Mouse (Mus musculus): Measurements from ENCODE around the gene Emx2. TPM values are rescaled to one million over a fixed set of nuclear protein-coding genes. Genes with fewer than 3 reads are reported as not detected.

Emx2 gene
- polyA plus RNA-seq, 1 experiment, result 0.79 TPM

GRCm38 (mm10) chr19:59469035-59469949 lies 11.1 kb downstream of the Emx2 start:
- H3K4me3 ChIP-seq (ENCODE audit: insufficient read depth, low read depth, low read length), result no peak overlapping the region
- H3K4me1 ChIP-seq (ENCODE audit: control insufficient read depth, insufficient read depth, insufficient read length, low read length), result no peaks in the 10 kb centered on the region
- H3K27ac ChIP-seq (replicated peaks; ENCODE audit: low read depth, low read length), result no peak overlapping the region

DNA sequence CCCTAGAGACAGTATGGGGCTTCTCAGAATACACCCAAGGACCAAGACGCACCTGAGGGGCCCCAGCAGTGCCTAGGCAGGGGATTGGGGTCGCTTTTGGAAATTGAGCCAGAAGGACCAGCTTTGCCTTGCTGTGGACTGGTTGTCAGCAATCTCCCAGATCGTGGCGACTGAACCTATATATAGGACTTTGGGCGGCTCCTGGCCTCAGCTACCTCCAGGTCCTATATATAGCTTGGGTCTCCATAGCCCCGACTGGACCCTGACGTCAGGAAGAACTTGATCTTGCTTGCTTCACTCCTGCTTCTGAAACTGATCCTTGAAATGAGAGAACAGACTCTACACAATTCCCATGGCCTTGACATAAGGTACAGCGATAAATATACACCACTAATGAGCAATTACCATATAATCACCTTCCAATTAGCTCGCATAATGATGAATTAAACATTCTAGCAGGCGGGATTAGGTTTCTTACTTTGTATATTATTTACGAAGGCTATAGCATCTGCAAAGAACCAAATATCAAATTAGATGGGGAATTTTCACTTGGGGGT lies 12.0 kb downstream of the Emx2 start:
- Histone ChIP-seq H3K4me1 (ENCODE audit: control insufficient read depth, insufficient read depth, insufficient read length, low read length) (no peaks in the 10 kb centered on the region), H3K27ac (replicated peaks; ENCODE audit: low read depth, low read length) (no peak overlapping the region), H3K4me3 (ENCODE audit: insufficient read depth, low read depth, low read length) (no peak overlapping the region)

DNA sequence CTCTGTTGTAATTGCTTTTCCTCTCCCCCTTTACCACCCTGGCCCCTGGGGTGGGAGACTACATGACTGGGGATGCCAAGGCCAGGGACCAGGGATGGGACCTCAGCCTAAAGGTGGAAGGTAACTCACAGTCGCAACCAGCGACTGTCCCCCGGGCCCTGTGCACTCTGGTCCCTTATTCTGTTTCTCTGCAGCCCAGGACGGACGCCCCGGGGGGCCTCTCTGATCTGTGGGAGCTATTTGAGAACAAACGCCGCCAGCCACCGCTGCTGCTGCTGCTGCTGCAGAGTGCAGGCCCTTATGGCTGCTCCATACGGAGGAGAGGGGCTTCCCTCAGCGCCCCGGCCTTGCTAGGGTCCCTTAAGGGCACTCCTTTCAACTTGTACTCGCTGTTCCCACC lies 12.7 kb downstream of the Emx2 start:
- H3K4me1 ChIP-seq (ENCODE audit: control insufficient read depth, insufficient read depth, insufficient read length, low read length), result no peaks in the 10 kb centered on the region
- no peak overlapping the region for H3K27ac ChIP-seq (replicated peaks; ENCODE audit: low read depth, low read length)
- H3K4me3 ChIP-seq (ENCODE audit: insufficient read depth, low read depth, low read length), result no peak overlapping the region

GRCm38 (mm10) chr19:59472844-59473243 lies 14.7 kb downstream of the Emx2 start:
- H3K4me1 ChIP-seq (ENCODE audit: control insufficient read depth, insufficient read depth, insufficient read length, low read length), result no peaks in the 10 kb centered on the region
- no peak overlapping the region for H3K4me3 ChIP-seq (ENCODE audit: insufficient read depth, low read depth, low read length)
- H3K27ac ChIP-seq (replicated peaks; ENCODE audit: low read depth, low read length), result no peak overlapping the region

DNA sequence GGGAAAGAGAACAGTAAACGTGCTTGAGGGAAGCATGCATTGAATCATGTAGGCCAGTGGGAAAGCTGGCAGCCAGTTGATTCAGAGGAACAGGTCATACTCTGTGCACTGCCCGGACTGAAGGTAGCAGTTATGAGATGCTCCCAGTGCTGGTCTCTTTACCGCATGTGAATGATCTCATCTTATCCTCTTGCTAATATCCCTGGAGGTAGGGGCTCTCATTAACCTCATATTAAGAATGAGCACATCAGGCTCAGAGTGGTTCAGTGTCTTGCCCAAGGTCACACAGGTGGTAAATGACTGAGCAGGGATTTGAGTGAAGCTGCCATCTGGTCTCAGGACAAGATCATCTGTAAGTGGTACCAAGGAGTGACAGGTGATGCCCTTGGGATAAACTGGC lies 21.7 kb downstream of the Emx2 start:
- H3K4me1 ChIP-seq (ENCODE audit: control insufficient read depth, insufficient read depth, insufficient read length, low read length), result no peaks in the 10 kb centered on the region
- no peak overlapping the region for H3K27ac ChIP-seq (replicated peaks; ENCODE audit: low read depth, low read length)
- H3K4me3 ChIP-seq (ENCODE audit: insufficient read depth, low read depth, low read length), result no peak overlapping the region

- H3K4me1 ChIP-seq (ENCODE audit: control insufficient read depth, insufficient read depth, insufficient read length, low read length), result no peaks in the 10 kb centered on the region
- no peak overlapping the region for H3K4me3 ChIP-seq (ENCODE audit: insufficient read depth, low read depth, low read length)
- no peak overlapping the region for H3K27ac ChIP-seq (replicated peaks; ENCODE audit: low read depth, low read length)
Observed at GRCm38 (mm10) chr19:59480563-59480962, 22.4 kb downstream of the Emx2 start.

- Histone ChIP-seq H3K4me3 (ENCODE audit: insufficient read depth, low read depth, low read length) (no peak overlapping the region), H3K27ac (replicated peaks; ENCODE audit: low read depth, low read length) (no peak overlapping the region), H3K4me1 (ENCODE audit: control insufficient read depth, insufficient read depth, insufficient read length, low read length) (no peaks in the 10 kb centered on the region)
Observed at GRCm38 (mm10) chr19:59492258-59492657, 34.1 kb downstream of the Emx2 start.

GRCm38 (mm10) chr19:59496832-59497231 lies 38.7 kb downstream of the Emx2 start:
- H3K4me3 ChIP-seq (ENCODE audit: insufficient read depth, low read depth, low read length), result no peak overlapping the region
- H3K27ac ChIP-seq (replicated peaks; ENCODE audit: low read depth, low read length), result no peak overlapping the region
- H3K4me1 ChIP-seq (ENCODE audit: control insufficient read depth, insufficient read depth, insufficient read length, low read length), result no peaks in the 10 kb centered on the region

DNA sequence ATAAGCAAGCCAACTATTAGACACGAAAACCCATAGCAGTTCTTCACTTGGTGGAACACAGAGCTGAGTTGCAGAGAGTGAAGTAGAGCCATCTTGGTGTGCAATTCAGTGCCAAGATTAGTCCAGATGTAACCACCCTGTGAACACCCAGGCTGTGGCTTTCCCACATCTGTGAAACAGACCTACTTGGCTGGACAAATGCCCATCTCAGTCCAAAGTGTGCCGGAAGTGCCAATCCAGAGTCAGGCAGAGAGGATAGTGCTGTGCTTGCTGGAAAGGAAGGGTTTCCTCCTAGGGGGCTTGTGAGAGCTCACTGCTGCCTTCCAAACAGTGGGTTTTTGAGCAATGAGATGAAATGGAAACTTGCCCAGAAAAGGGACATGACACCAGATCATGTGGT lies 50.7 kb downstream of the Emx2 start:
- Histone ChIP-seq H3K27ac (replicated peaks; ENCODE audit: low read depth, low read length) (no peak overlapping the region), H3K4me3 (ENCODE audit: insufficient read depth, low read depth, low read length) (no peak overlapping the region), H3K4me1 (ENCODE audit: control insufficient read depth, insufficient read depth, insufficient read length, low read length) (no peaks in the 10 kb centered on the region)

DNA sequence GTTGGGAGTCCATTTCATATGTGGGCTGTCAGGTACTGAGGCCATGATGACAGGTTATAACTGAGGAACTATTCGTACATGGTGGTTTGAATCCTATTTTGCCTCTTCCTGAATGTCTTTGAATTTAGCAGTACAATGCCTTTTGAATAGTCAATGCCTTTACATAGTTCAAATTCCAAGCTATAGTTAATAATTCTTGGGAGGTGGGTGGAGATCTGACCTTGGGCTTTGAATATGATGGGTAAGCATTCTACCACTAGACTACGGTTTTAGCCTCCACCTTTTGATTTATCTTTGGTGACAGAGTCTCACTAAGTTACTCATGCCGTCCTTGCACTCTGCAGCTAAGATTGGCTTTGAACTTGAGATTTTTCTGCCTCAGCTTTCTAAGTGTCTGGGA lies 55.0 kb downstream of the Emx2 start:
- no peaks in the 10 kb centered on the region for H3K4me1 ChIP-seq (ENCODE audit: control insufficient read depth, insufficient read depth, insufficient read length, low read length)
- H3K27ac ChIP-seq (replicated peaks; ENCODE audit: low read depth, low read length), result no peak overlapping the region
- H3K4me3 ChIP-seq (ENCODE audit: insufficient read depth, low read depth, low read length), result no peak overlapping the region

Other genes starting within 250 kb of the Emx2 start
- not detected in 2 replicates for gene Kcnk18, start 239.2 kb upstream of the Emx2 start, polyA plus RNA-seq (2012; ENCODE audit: insufficient read depth, insufficient read length, missing spikeins)
- gene Slc18a2, start 197.5 kb upstream of the Emx2 start, polyA plus RNA-seq (2012; ENCODE audit: insufficient read depth, insufficient read length, missing spikeins), result not detected in 2 replicates
- gene Rps12-ps3, start 136.1 kb upstream of the Emx2 start, polyA plus RNA-seq (2012; ENCODE audit: insufficient read depth, insufficient read length, missing spikeins), result 71.0 and 503 TPM in 2 replicates
- gene Pdzd8, start 112.6 kb upstream of the Emx2 start, polyA plus RNA-seq (2012; ENCODE audit: insufficient read depth, insufficient read length, missing spikeins), result 7.2 and 7.9 TPM in 2 replicates